Mouse (Mus musculus) heart, embryonic 14.5 days (tissue): ENCODE results near the gene Usp47. TPM values are rescaled to one million over a fixed set of nuclear protein-coding genes. Genes with fewer than 3 reads are reported as not detected.

ENCODE experiments used
- ATAC-seq: fragments of 200-750 bp; cut with Nextera tagmentation; 2 replicates; pipeline ENCODE4 v1.8.0; 2017; ENCODE audit warnings: low read depth, moderate TSS enrichment; ENCODE audit not compliant: insufficient number of reproducible peaks, insufficient read depth, low FRiP score
- H3K27ac ChIP-seq, 2 experiments: fragments of 200-500 bp in 1 of 2; fragments of 300-500 bp in 1 of 2; sonication (generic) in 1 of 2; replicated peaks in 1 of 2; 2 replicates each; pipeline ENCODE4 v1.5.1; 2012 to 2014; ENCODE audit warnings: low read depth in 2 of 2, low read length in 2 of 2, control low read depth in 1 of 2, mild to moderate bottlenecking in 1 of 2, mixed read lengths in 1 of 2; ENCODE audit not compliant: control insufficient read depth in 1 of 2, insufficient read depth in 1 of 2
- H3K27me3 ChIP-seq: fragments of 300-500 bp; sonication (generic); 2 replicates; pipeline ENCODE4 v1.6.1; 2014; ENCODE audit warnings: mild to moderate bottlenecking, low read length, control low read depth; ENCODE audit not compliant: control insufficient read depth, insufficient read depth
- H3K36me3 ChIP-seq: fragments of 300-500 bp; sonication (generic); 2 replicates; pipeline ENCODE4 v1.6.1; 2014; ENCODE audit warnings: mild to moderate bottlenecking, control low read depth, low read length, mixed read lengths; ENCODE audit not compliant: control insufficient read depth, insufficient read depth
- H3K4me1 ChIP-seq, 2 experiments: fragments of 200-500 bp in 1 of 2; fragments of 300-500 bp in 1 of 2; sonication (generic) in 1 of 2; 2 replicates each; pipeline ENCODE4 v1.6.1; 2012 to 2014; ENCODE audit warnings: low read length in 2 of 2, control low read depth in 1 of 2, mixed read lengths in 1 of 2; ENCODE audit not compliant: control insufficient read depth in 2 of 2, insufficient read depth in 2 of 2
- H3K4me2 ChIP-seq: fragments of 300-500 bp; sonication (generic); 2 replicates; pipeline ENCODE4 v1.6.1; 2014; ENCODE audit warnings: mild to moderate bottlenecking, low read length
- H3K4me3 ChIP-seq, 2 experiments: fragments of 200-500 bp in 1 of 2; fragments of 300-500 bp in 1 of 2; sonication (generic) in 1 of 2; 2 replicates each; pipeline ENCODE4 v1.5.1; 2012 to 2014; ENCODE audit warnings: low read length in 2 of 2, mild to moderate bottlenecking in 2 of 2, control low read depth in 1 of 2, low read depth in 1 of 2, moderate library complexity in 1 of 2; ENCODE audit not compliant: control insufficient read depth in 1 of 2, insufficient read depth in 1 of 2
- H3K9ac ChIP-seq: fragments of 300-500 bp; sonication (generic); 2 replicates; pipeline ENCODE4 v1.6.1; 2014; ENCODE audit warnings: mild to moderate bottlenecking, low read length
- H3K9me3 ChIP-seq: fragments of 300-500 bp; sonication (generic); 2 replicates; pipeline ENCODE4 v1.6.1; 2016; ENCODE audit warnings: low read length, control low read depth; ENCODE audit not compliant: control insufficient read depth
- WGBS: fragments of 180-500 bp; shearing (Covaris S2); extraction: QIAGEN DNeasy Blood & Tissue Kit; methylation state at CpG from one replicate; pipeline ENCODE4 v1.1.7; 2014; 5-methylcytosine and 5-hydroxymethylcytosine counted together
- polyA plus RNA-seq: library from polyadenylated mRNA; unstranded; fragments of >200 nt; fragmentation: Nextera tagmentation; extraction: Ambion mirVana; gene quantifications from 2 replicates; pipeline ENCODE4 v1.2.1, GENCODE M21; 2014

The Usp47 gene
- polyA plus RNA-seq, 1 experiment from 2014 or later = 77.7 TPM

DNA sequence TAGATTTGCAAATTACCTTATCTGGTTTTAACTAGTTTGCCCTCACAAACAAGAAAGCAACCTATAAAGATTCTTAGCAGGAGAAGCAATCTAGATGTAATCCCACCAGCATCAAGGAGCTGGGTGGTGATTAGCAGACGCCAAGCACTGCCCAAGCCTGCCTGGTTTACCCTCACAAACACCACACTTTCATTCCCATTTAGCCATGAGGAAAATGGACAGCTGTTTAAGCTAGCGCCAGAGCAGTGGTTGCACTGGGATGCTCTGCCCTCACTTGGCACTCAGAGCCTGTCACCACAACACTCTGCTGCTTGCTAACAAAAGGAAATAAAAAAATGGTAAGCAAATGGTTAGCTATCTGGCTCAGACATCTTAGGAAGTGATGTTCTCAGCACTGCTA lies 9.2 kb upstream of the Usp47 start:
- ATAC-seq = no peak
- no peak overlapping the region for H3K9ac ChIP-seq
- H3K4me1 ChIP-seq = peaks cover 2 to 14% of the 10 kb centered on the region in 2 experiments; a peak in 3 of 4 replicates
- H3K4me3 ChIP-seq = no peak overlapping the region
- no peaks in the 10 kb centered on the region for H3K9me3 ChIP-seq
- 79% methylated on average over 2 of the region's 2 CpGs for WGBS
- H3K27me3 ChIP-seq = no peaks in the 10 kb centered on the region
- H3K27ac ChIP-seq = no peak overlapping the region
- H3K36me3 ChIP-seq = no peaks in the 10 kb centered on the region
- H3K4me2 ChIP-seq = no peak overlapping the region

DNA sequence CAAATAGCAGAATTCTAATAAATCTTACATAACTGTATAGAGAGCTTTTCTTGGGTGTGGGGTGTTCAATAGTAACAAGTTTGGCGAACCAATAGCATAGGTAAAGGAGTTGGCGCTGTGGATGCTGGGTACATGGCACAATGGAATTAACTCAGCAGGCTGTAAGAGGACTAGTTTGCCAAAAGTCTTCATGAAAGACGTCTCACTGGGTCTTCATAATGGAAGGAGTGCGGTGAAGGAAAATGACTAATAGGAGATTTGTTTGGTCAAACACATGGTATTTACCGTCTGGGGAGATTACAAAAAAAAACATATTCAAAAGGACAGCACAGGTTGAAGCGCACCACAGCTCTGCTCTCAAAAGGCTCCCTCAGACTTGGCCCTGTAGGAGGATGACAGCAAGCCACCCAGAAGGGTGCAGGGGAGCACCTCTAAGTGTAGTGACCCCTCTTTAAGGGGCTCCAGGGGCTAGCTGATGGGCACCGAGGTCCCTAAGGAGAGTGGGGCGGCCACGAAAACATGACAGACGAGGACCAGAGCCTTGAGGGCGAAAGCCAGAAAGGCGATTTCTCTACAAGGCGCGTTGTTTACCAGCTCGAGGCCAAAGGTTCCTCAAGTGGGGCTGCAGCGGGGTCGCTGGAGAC lies 676 bp upstream of the Usp47 start:
- Histone ChIP-seq H3K9me3 (no peaks in the 10 kb centered on the region), H3K4me2 (peak overlapping the region; percentile 84), H3K36me3 (no peaks in the 10 kb centered on the region), H3K9ac (peak overlapping the region; percentile 99), H3K4me1 (peaks cover 3 to 28% of the 10 kb centered on the region in 2 experiments; a peak in 3 of 4 replicates), H3K27me3 (no peaks in the 10 kb centered on the region), H3K27ac (peak overlapping the region; percentile 95 to 97), H3K4me3 (peak overlapping the region; percentile 78 to 98)
- 18% methylated on average over 17 of the region's 17 CpGs for WGBS
- no peak for ATAC-seq

DNA sequence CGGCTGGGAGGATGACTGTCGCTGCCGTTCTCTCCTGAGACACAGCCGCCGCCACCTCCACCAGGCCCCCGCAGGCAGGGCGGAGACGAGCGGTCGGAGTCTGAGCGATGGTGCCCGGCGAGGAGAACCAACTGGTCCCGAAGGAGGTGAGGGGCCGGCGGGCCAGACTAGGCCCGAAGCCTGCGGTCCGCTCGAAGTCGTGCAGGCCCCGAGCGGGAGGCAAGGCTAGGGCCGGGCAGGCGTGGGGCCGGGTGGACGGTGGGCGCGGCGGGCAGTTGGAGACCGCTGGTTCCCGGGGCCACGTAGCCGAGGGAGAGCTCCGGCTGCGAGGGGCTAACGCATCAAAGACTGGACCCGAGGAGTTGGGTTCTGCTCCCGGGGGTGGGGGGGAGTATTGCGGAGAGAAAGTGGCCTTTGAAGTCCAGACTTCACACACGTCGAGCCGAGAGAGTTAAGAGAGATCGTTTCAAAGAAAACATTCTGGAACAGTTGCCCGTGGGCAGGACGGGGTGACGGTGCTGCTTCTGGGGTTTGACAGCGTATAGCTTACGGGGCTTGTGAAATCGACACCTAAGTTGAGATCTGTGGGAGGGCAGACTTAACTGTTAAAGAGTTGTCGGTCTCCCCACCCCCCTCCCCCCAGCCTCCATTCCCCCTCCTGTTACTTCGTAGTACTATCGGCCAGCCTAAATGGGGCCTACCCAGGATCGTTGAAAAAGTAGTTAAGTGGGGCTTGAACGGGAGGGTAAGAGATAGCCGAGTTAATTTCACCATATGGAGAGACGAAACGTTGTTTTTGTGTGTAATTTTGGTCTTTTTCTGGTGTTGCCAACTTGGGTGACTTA lies 519 bp downstream of the Usp47 start:
- Histone ChIP-seq H3K4me1 (peaks cover 3 to 37% of the 10 kb centered on the region in 2 experiments; a peak in 3 of 4 replicates), H3K9me3 (no peaks in the 10 kb centered on the region), H3K4me2 (peak overlapping the region; percentile 84), H3K36me3 (peaks cover 3% of the 10 kb centered on the region; the same call in 1 of the 2 replicates), H3K27me3 (no peaks in the 10 kb centered on the region), H3K27ac (peak overlapping the region; percentile 95 to 97), H3K9ac (peak overlapping the region; percentile 99), H3K4me3 (peak overlapping the region; percentile 78 to 98)
- peak; percentile 70 for ATAC-seq
- WGBS = under 1% methylated on average over 57 of the region's 58 CpGs

DNA sequence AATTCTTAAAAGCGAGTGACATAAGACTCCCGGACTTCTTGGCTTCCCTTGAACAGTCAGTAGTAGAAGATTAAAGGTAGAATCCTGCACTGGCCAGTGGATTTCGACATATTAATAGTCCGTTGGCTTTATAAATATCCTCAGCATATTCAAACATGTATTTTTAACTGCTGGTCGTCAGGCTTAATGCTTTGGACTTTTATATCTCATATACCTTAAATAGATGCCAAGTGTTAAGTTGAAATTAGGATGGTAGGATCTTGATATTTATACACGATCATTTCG lies 1.1 kb downstream of the Usp47 start:
- no peaks in the 10 kb centered on the region for H3K27me3 ChIP-seq
- WGBS = 9% methylated on average over 7 of the region's 7 CpGs
- H3K4me1 ChIP-seq = peaks cover 5 to 40% of the 10 kb centered on the region in 2 experiments
- peak overlapping the region; percentile 84 for H3K4me2 ChIP-seq
- no peaks in the 10 kb centered on the region for H3K9me3 ChIP-seq
- peak overlapping the region; percentile 99 for H3K9ac ChIP-seq
- no peak for ATAC-seq
- peaks cover 3% of the 10 kb centered on the region; the same call in 1 of the 2 replicates for H3K36me3 ChIP-seq
- peak overlapping the region; percentile 78 to 98; a peak in 3 of 4 replicates for H3K4me3 ChIP-seq
- peak overlapping the region; percentile 95 to 97 for H3K27ac ChIP-seq

DNA sequence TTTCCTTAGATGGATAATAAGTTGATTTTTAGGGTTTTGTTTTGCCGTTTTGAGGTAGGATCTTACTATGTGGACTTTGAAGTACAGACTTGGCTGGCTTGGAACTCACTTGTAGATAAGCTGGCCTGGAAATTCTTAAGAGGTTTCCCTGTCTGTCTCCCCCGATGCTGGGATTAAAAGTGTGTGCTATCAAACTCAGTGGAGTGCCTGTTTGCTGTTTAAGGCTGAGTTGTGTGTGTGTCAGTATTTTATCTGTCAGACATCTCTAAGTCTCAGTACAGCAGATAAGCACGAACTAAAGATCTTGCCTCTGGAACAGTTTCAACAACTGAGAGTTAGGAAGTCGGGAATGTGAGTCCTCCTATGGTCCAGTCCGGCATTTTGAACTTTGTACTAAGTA lies 1.6 kb downstream of the Usp47 start:
- 0% methylated on average over 5 of the region's 5 CpGs for WGBS
- H3K27me3 ChIP-seq = no peaks in the 10 kb centered on the region
- peak overlapping the region; percentile 84 for H3K4me2 ChIP-seq
- H3K9ac ChIP-seq = peak overlapping the region; percentile 99
- peaks cover 5 to 40% of the 10 kb centered on the region in 2 experiments for H3K4me1 ChIP-seq
- peak overlapping the region; percentile 4 to 97; a peak in 2 of 4 replicates for H3K27ac ChIP-seq
- H3K4me3 ChIP-seq = peak overlapping the region; percentile 34 to 98; a peak in 3 of 4 replicates
- H3K36me3 ChIP-seq = peaks cover 3% of the 10 kb centered on the region; the same call in 1 of the 2 replicates
- H3K9me3 ChIP-seq = no peaks in the 10 kb centered on the region
- ATAC-seq = no peak

DNA sequence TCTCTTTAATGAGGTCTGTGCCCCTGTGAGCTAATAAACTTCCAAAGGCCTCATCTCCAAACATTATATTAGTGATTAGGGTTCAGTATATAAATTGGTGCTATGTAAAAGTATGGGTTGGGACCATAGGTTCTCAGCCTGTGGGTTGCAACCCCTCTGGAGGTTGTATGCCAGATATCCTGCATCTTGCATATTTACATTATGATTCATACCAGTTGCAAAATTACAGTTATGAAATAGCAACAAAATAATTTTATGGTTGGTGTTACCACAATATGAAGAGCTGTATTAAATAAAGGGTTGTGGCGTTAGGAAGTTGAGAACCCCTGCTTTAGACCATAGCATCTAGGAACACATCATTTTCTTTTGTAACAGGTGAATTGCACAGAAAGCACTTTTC lies 7.3 kb downstream of the Usp47 start:
- Histone ChIP-seq H3K27ac (no peak overlapping the region), H3K4me1 (peaks cover 2 to 49% of the 10 kb centered on the region in 2 experiments; a peak in 3 of 4 replicates), H3K4me2 (no peak overlapping the region), H3K36me3 (peaks cover 11% of the 10 kb centered on the region), H3K27me3 (no peaks in the 10 kb centered on the region), H3K4me3 (no peak overlapping the region), H3K9ac (no peak overlapping the region), H3K9me3 (no peaks in the 10 kb centered on the region)
- ATAC-seq = no peak
- 88% methylated on average over 1 of the region's 1 CpGs for WGBS

DNA sequence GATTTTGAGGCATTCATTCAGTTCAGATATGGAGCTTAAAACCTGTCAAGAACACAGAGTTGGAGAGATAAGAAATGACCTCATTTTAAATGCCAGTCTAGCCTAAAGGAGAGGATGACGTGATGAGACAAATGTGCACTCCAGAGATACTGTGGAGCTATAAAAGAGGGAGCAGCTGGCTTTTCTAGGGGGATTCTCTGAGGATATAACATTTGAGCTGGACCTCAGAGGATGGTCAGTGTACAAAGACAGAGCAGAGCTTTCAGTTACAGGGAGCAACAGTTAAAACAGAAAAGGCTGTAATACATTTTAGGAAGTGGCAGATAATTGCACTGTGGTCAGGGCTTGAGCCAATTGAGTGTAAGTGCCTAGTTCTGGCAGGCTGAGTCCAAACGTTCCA lies 12.5 kb downstream of the Usp47 start:
- peaks cover 8% of the 10 kb centered on the region; the same call in 1 of the 2 replicates for H3K36me3 ChIP-seq
- no peaks in the 10 kb centered on the region for H3K9me3 ChIP-seq
- H3K4me3 ChIP-seq = no peak overlapping the region
- peak overlapping the region; percentile 38; the same call in 1 of the 2 replicates for H3K4me2 ChIP-seq
- 2% methylated on average over 2 of the region's 2 CpGs for WGBS
- peaks cover 0 to 43% of the 10 kb centered on the region in 2 experiments; a peak in 3 of 4 replicates for H3K4me1 ChIP-seq
- H3K27ac ChIP-seq = peak overlapping the region; percentile 82 to 91
- H3K27me3 ChIP-seq = no peaks in the 10 kb centered on the region
- H3K9ac ChIP-seq = no peak overlapping the region
- no peak; the same call in 1 of the 2 replicates for ATAC-seq
